Mouse (Mus musculus) MEL (cell line): ENCODE measurements around the gene Rad51b. TPM values are rescaled to one million over a fixed set of nuclear protein-coding genes. Genes with fewer than 3 reads are reported as not detected.

Experiments used
- DNase-seq: peaks from one replicate; pipeline ENCODE4 v3.0.0; 2011; ENCODE audit warnings: low read depth, low spot score
- H3K27ac ChIP-seq: 2 replicates; pipeline ENCODE4 v1.5.1; 2012; ENCODE audit warnings: low read depth, mild to moderate bottlenecking, control low read depth, low read length, moderate library complexity; ENCODE audit not compliant: control insufficient read depth
- H3K27me3 ChIP-seq, 2 experiments: fragments of 150-350 bp in 1 of 2; sonication (generic) in 1 of 2; 2 replicates each; pipeline ENCODE4 v1.6.1; 2012; ENCODE audit warnings: low read length in 2 of 2, mild to moderate bottlenecking in 2 of 2, improper control_type of control experiment in 1 of 2, moderate library complexity in 1 of 2; ENCODE audit not compliant: insufficient read depth in 2 of 2, control insufficient read depth in 1 of 2
- H3K36me3 ChIP-seq, 2 experiments: 2 replicates each; pipeline ENCODE4 v1.6.1; 2012 to 2014; ENCODE audit warnings: low read length in 2 of 2, improper control_type of control experiment in 1 of 2, inconsistent platforms in 1 of 2, mild to moderate bottlenecking in 1 of 2; ENCODE audit not compliant: insufficient read depth in 2 of 2, control insufficient read depth in 1 of 2
- H3K4me1 ChIP-seq, 2 experiments: fragments of 150-350 bp in 1 of 2; sonication (generic) in 1 of 2; 2 replicates each; pipeline ENCODE4 v1.6.1; 2012; ENCODE audit warnings: low read length in 2 of 2, improper control_type of control experiment in 1 of 2, mild to moderate bottlenecking in 1 of 2; ENCODE audit not compliant: insufficient read depth in 2 of 2, control insufficient read depth in 1 of 2
- H3K4me3 ChIP-seq, 2 experiments: fragments of 150-350 bp in 1 of 2; sonication (generic) in 1 of 2; 2 replicates each; pipeline ENCODE4 v1.5.1; 2012; ENCODE audit warnings: low read depth in 2 of 2, low read length in 2 of 2, mild to moderate bottlenecking in 2 of 2, moderate library complexity in 2 of 2, control low read depth in 1 of 2, improper control_type of control experiment in 1 of 2; ENCODE audit not compliant: control insufficient read depth in 1 of 2, insufficient read depth in 1 of 2
- H3K79me2 ChIP-seq: 2 replicates; pipeline ENCODE4 v1.6.1; 2012; ENCODE audit warnings: mild to moderate bottlenecking, low read length, moderate library complexity; ENCODE audit not compliant: control insufficient read depth, poor library complexity, insufficient read depth
- H3K9ac ChIP-seq: 2 replicates; pipeline ENCODE4 v1.6.1; 2012; ENCODE audit warnings: low read depth, mild to moderate bottlenecking, control low read depth, low read length, moderate library complexity; ENCODE audit not compliant: control insufficient read depth, poor library complexity, severe bottlenecking
- H3K9me3 ChIP-seq: fragments of 150-350 bp; sonication (generic); replicated peaks from 2 replicates; pipeline ENCODE4 v1.6.1; 2012; ENCODE audit warnings: mild to moderate bottlenecking, low read length, improper control_type of control experiment, moderate library complexity; ENCODE audit not compliant: insufficient read depth
- CHD1 ChIP-seq: IDR thresholded peaks from 2 replicates; pipeline ENCODE4 v1.6.1; 2012; ENCODE audit warnings: low read depth, mild to moderate bottlenecking, inconsistent platforms, low read length, improper control_type of control experiment
- CTCF ChIP-seq, 3 experiments: IDR thresholded peaks in 2 of 3; conservative IDR thresholded peaks in 1 of 3; 2 replicates each; pipeline ENCODE4 v1.5.1; 2011 to 2012; ENCODE audit warnings: low read length in 3 of 3, low read depth in 2 of 3, mild to moderate bottlenecking in 2 of 3, improper control_type of control experiment in 1 of 3, inconsistent platforms in 1 of 3, mixed read lengths in 1 of 3, moderate library complexity in 1 of 3; ENCODE audit not compliant: control insufficient read depth in 1 of 3, insufficient read depth in 1 of 3, poor library complexity in 1 of 3, severe bottlenecking in 1 of 3
- E2F4 ChIP-seq: IDR thresholded peaks from 2 replicates; pipeline ENCODE4 v1.6.1; 2011; ENCODE audit warnings: low read depth, low read length, improper control_type of control experiment, borderline replicate concordance
- MAX ChIP-seq: IDR thresholded peaks from 2 replicates; pipeline ENCODE4 v1.6.1; 2011; ENCODE audit warnings: low read length, improper control_type of control experiment
- MAZ ChIP-seq: IDR thresholded peaks from 2 replicates; pipeline ENCODE4 v1.6.1; 2012; ENCODE audit warnings: low read depth, mild to moderate bottlenecking, inconsistent platforms, low read length, improper control_type of control experiment
- RAD21 ChIP-seq: IDR thresholded peaks from 2 replicates; pipeline ENCODE4 v1.6.1; 2011; ENCODE audit warnings: mild to moderate bottlenecking, low read depth, low read length, improper control_type of control experiment
- RCOR1 ChIP-seq: IDR thresholded peaks from 2 replicates; pipeline ENCODE4 v1.6.1; 2012; ENCODE audit warnings: low read depth, mild to moderate bottlenecking, inconsistent platforms, low read length, improper control_type of control experiment
- SMC3 ChIP-seq: IDR thresholded peaks from 2 replicates; pipeline ENCODE4 v1.6.1; 2011; ENCODE audit warnings: low read depth, low read length, improper control_type of control experiment
- ZC3H11A ChIP-seq: IDR thresholded peaks from 2 replicates; pipeline ENCODE4 v1.6.1; 2012; ENCODE audit warnings: low read depth, mild to moderate bottlenecking, inconsistent platforms, low read length, improper control_type of control experiment
- ZNF384 ChIP-seq: IDR thresholded peaks from 2 replicates; pipeline ENCODE4 v1.6.1; 2012; ENCODE audit warnings: low read depth, mild to moderate bottlenecking, inconsistent platforms, low read length, improper control_type of control experiment
- polyA plus RNA-seq, 2 experiments: library from polyadenylated mRNA; stranded (reverse) in 1 of 2; unstranded in 1 of 2; fragments of >175 nt in 1 of 2; fragments of >200 nt in 1 of 2; gene quantifications; 2 replicates each; pipeline versions ENCODE4 v1.2.1 to v1.2.4; 2012; ENCODE audit warnings: low replicate concordance in 2 of 2, low read depth in 1 of 2; ENCODE audit not compliant: insufficient read length in 2 of 2, insufficient read depth in 1 of 2, missing spikeins in 1 of 2
- total RNA-seq: library from RNA; depleted of rRNA; stranded (reverse); fragments of 300-350 nt; gene quantifications from 2 replicates; pipeline ENCODE4 v1.2.3, GENCODE M21; 2012

Rad51b gene
- total and polyA plus RNA-seq, 3 experiments, result 3.6 to 5.7 TPM; not detected in 1

DNA sequence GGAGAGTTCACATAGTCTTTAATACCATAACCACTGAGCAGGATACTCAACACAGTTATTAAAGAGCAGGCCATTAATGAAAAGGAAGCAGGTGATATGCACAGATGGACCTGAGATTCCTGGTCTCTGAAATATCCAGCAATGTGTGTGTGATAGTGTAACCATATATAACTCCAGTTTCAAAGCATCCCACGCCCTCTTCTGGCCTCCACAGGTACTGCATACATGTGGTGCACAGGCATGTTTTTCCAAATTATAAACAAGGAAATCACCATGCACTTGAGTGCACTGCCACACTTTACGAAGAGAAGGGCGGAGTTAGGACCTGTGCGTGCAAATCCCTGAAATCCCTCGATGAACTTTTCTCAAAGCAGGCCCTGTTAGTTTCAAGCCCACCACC, 484.7 kb downstream of the Rad51b start:
- H3K27me3 ChIP-seq, result no peaks in the 10 kb centered on the region
- no peak overlapping the region for H3K9ac ChIP-seq
- TF ChIP-seq CTCF (IDR thresholded peaks at IDR 0.05 in 2 of 3, conservative IDR thresholded peaks at IDR 0.05 in 1 of 3; ENCODE audit: control insufficient read depth in 1 of 3, insufficient read depth in 1 of 3, low read depth in 2 of 3, low read length in 3 of 3, poor library complexity in 1 of 3, severe bottlenecking in 1 of 3), result peak; percentile 41 to 64 (median 57)
- peak; percentile 58 for TF ChIP-seq RAD21
- 0 out of 2 replicates have a peak, but pooled peaks have one; percentile 33 for TF ChIP-seq ZC3H11A
- no peak for TF ChIP-seq MAX
- peak; percentile 71 for TF ChIP-seq SMC3
- no peak for TF ChIP-seq MAZ
- TF ChIP-seq, all 39 proteins: peak for 4
- H3K36me3 ChIP-seq, result no peaks in the 10 kb centered on the region
- H3K79me2 ChIP-seq, result no peaks in the 10 kb centered on the region
- no peak overlapping the region for H3K27ac ChIP-seq
- H3K4me1 ChIP-seq, result no peaks in the 10 kb centered on the region
- H3K9me3 ChIP-seq, result no peaks in the 10 kb centered on the region
- DNase-seq, result peak; percentile 41
- no peak overlapping the region for H3K4me3 ChIP-seq

DNA sequence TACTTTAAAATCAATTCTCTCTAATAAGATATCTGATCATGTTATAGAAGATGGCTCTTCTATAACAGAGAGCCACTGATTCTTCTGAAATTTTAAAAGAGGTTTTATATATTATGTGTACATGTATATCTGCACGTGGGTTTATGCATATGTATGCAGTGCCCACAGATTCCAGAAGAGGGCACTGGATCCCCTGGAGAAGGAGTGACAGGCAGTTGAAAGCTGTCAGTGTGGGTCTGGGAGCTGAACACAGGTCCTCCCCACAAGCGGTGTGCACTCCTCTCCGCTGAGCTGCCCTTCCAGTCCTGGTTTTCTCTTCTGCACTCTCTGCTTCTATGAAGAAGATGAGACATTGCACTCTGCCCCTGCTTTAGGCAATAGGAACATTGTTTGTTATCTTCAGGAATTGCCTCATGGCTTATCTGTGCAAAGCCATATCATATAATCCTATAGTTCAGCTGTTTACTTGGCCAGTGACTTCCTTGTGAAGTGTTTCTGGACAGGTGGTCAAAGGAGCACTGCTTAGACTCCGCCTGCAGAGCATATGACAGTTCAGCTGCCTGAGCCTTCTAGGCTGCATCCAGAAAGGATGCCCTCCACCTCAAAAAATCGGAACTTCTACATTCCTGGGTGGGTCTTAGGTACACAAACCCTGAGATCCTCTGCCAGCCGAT, 485.5 kb downstream of the Rad51b start:
- Histone ChIP-seq H3K4me3 (no peak overlapping the region), H3K27ac (no peak overlapping the region)
- no peak for TF ChIP-seq E2F4
- TF ChIP-seq RAD21, result peak; percentile 6
- TF ChIP-seq SMC3, result 0 out of 2 replicates have a peak, but pooled peaks have one; percentile 15
- peak in 1 of 3 experiments; percentile 26; a peak in 2 of 6 replicates for TF ChIP-seq CTCF (IDR thresholded peaks at IDR 0.05 in 2 of 3, conservative IDR thresholded peaks at IDR 0.05 in 1 of 3; ENCODE audit: control insufficient read depth in 1 of 3, insufficient read depth in 1 of 3, low read depth in 2 of 3, low read length in 3 of 3, poor library complexity in 1 of 3, severe bottlenecking in 1 of 3)
- TF ChIP-seq, all 39 proteins: peak for 3
- H3K9me3 ChIP-seq, result no peaks in the 10 kb centered on the region
- no peaks in the 10 kb centered on the region for H3K27me3 ChIP-seq
- H3K9ac ChIP-seq, result no peak overlapping the region
- peak; percentile 12 for DNase-seq
- H3K4me1 ChIP-seq, result no peaks in the 10 kb centered on the region
- H3K36me3 ChIP-seq, result no peaks in the 10 kb centered on the region
- no peaks in the 10 kb centered on the region for H3K79me2 ChIP-seq

DNA sequence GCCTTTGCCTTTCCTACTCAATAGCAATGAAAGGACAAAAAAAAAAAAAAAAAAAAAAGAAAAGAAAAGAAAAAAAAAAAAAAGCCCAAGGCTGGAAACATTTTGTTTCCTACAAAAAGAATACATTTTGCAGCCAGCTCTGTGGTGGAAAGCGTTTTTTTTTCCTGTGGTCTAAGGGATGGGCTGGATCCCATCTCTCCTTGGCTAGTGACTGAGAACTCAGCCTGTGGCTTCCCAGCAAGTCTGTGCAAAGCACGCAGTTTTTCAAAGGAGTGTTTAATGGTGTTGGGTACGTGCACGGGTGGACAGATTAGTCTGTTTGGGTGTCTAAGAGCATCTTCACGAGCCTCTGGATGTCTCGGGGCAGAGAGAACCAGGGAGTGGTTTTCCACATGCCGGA, 487.1 kb downstream of the Rad51b start:
- DNase-seq, result no peak
- Histone ChIP-seq H3K27ac (no peak overlapping the region), H3K36me3 (no peaks in the 10 kb centered on the region), H3K27me3 (no peaks in the 10 kb centered on the region), H3K4me1 (no peaks in the 10 kb centered on the region), H3K9ac (no peak overlapping the region), H3K79me2 (no peaks in the 10 kb centered on the region), H3K4me3 (no peak overlapping the region), H3K9me3 (no peaks in the 10 kb centered on the region)
- TF ChIP-seq CHD1 (no peak), ZNF384 (0 out of 2 replicates have a peak, but pooled peaks have one; percentile 12), RCOR1 (no peak)
